ENCODE assay signal across 24 mouse cellular contexts in genomic region chr4:139593383-139593782, GRCm38 (mm10). TPM values are rescaled to one million over a fixed set of nuclear protein-coding genes. Genes with fewer than 3 reads are reported as not detected.
DNase-seq lines count a peak whose midpoint lies in the region; TF ChIP-seq lines count a peak whose summit lies in the region.
"Had no signal": no experiment of that assay in that cellular context is flagged by ENCODE, and none has a peak within 500 bp of the region (broad histone marks: within the 10 kb centered on the region; RNA-seq: fewer than 3 reads in every experiment).

No protein-coding gene starts in this region.

- no peak for TF ChIP-seq EP300 in heart, adult 2 months (IDR thresholded peaks at IDR 0.05; ENCODE audit: insufficient read depth, low read depth, low read length)

- peaks cover 23% of the 10 kb centered on the region for H3K4me1 ChIP-seq in heart, adult 2 months (ENCODE audit: control insufficient read depth, insufficient read depth, low read length)
- peaks cover 59% of the 10 kb centered on the region for H3K4me1 ChIP-seq in brown adipose tissue, adult 24 weeks (ENCODE audit: control insufficient read depth, insufficient read depth, insufficient read length, low read length)
- peaks cover 93% of the 10 kb centered on the region for H3K4me1 ChIP-seq in limb, embryonic 10.5 days

- H3K27ac ChIP-seq in heart, adult 2 months = peak overlapping the region; percentile 75
- H3K27ac ChIP-seq in left cerebral cortex, adult 2 months = peak overlapping the region; percentile 30; the same call in 1 of the 2 replicates
- peak overlapping the region; percentile 75 for H3K27ac ChIP-seq in brown adipose tissue, adult 24 weeks (replicated peaks; ENCODE audit: low read depth, low read length)
- H3K27ac ChIP-seq in limb, embryonic 10.5 days = peak overlapping the region; percentile 91
- H3K27ac ChIP-seq: embryonic facial prominence, embryonic 12.5 days; neural tube, embryonic 12.5 days had no signal

- H3K9me3 ChIP-seq in limb, embryonic 10.5 days (replicated peaks) = no peaks in the 10 kb centered on the region
- H3K9me3 ChIP-seq: embryonic facial prominence, embryonic 12.5 days; G1E; neural tube, embryonic 12.5 days had no signal

- no peak overlapping the region for H3K4me3 ChIP-seq in heart, adult 2 months
- H3K4me3 ChIP-seq in left cerebral cortex, adult 2 months = no peak overlapping the region
- no peak overlapping the region for H3K4me3 ChIP-seq in brown adipose tissue, adult 24 weeks (ENCODE audit: insufficient read depth, low read depth, low read length)
- H3K4me3 ChIP-seq in limb, embryonic 10.5 days = no peak overlapping the region
- H3K4me3 ChIP-seq: embryonic facial prominence, embryonic 12.5 days; neural tube, embryonic 12.5 days had no signal

- H3K9ac ChIP-seq in heart, adult 2 months (ENCODE audit: low read depth, low read length) = no peak overlapping the region
- H3K9ac ChIP-seq: embryonic facial prominence, embryonic 12.5 days; neural tube, embryonic 12.5 days had no signal

- no peak for TF ChIP-seq POLR2A in heart, adult 2 months (IDR thresholded peaks at IDR 0.05; ENCODE audit: insufficient read depth, low read depth, low read length)

- no peaks in the 10 kb centered on the region for H3K27me3 ChIP-seq in heart, adult 2 months (ENCODE audit: control insufficient read depth, insufficient read depth, low read length)
- H3K27me3 ChIP-seq in limb, embryonic 10.5 days (ENCODE audit: low read depth, poor library complexity, severe bottlenecking) = no peaks in the 10 kb centered on the region
- H3K27me3 ChIP-seq: embryonic facial prominence, embryonic 12.5 days; neural tube, embryonic 12.5 days had no signal

- 64% methylated on average over 6 of the region's 6 CpGs for WGBS in heart, adult 2 months
- 68% methylated on average over 6 of the region's 6 CpGs for WGBS in limb, embryonic 10.5 days

- no peak for DNase-seq in heart, adult 2 months
- no peak for DNase-seq in heart, postnatal 14 days
- no peak for DNase-seq in left cerebral cortex, adult 2 months (ENCODE audit: extremely low spot score in 1 of 2, low spot score in 2 of 2)
- DNase-seq in left cerebral cortex, postnatal 4 days = no peak
- no peak for DNase-seq in limb, embryonic 10.5 days (ENCODE audit: low spot score)
- DNase-seq in frontal cortex, postnatal 25 days (ENCODE audit: low spot score in 2 of 2) = no peak
- DNase-seq: adrenal gland, postnatal 25 days; gastrocnemius, postnatal 14 days; kidney, adult 11 months; kidney, postnatal 25 days; lung, adult 2 months; lung, postnatal 4 days; right cerebral cortex, postnatal 4 days had no signal

- no peak for TF ChIP-seq CTCF in heart, adult 2 months (IDR thresholded peaks at IDR 0.05)
- TF ChIP-seq CTCF in left cerebral cortex, adult 2 months (IDR thresholded peaks at IDR 0.05) = no peak

- no peaks in the 10 kb centered on the region for H3K36me3 ChIP-seq in heart, adult 2 months (ENCODE audit: control insufficient read depth, insufficient read depth, low read length)
- no peaks in the 10 kb centered on the region for H3K36me3 ChIP-seq in limb, embryonic 10.5 days
- H3K36me3 ChIP-seq: embryonic facial prominence, embryonic 12.5 days; G1E; neural tube, embryonic 12.5 days had no signal

- peaks cover 4% of the 10 kb centered on the region; the same call in 1 of the 2 replicates for H3K79me2 ChIP-seq in heart, adult 2 months (replicated peaks; ENCODE audit: control insufficient read depth, insufficient read depth, low read length)

- intact Hi-C loops in heart, adult 2 months (cut with DNase I) = no loop called here
- intact Hi-C loops in heart, postnatal 14 days (cut with DNase I) = no loop called here
- intact Hi-C loops in left cerebral cortex, adult 2 months (cut with DNase I) = no loop called here
- intact Hi-C loops in left cerebral cortex, postnatal 4 days (cut with DNase I) = no loop called here

RNA-seq across cellular contexts. Expression of gene Gm21969, which starts 9.6 kb away (rescaled TPM):
- total RNA-seq in heart, adult 2 months (2021) = not detected
- polyA plus RNA-seq in heart, adult 2 months (2012; rRNA removed) = 0.06 TPM in 1 of 2 replicates, not detected in the other
- not detected for total RNA-seq in heart, postnatal 14 days (2021)
- total RNA-seq in left cerebral cortex, adult 2 months (2021) = not detected
- total RNA-seq in left cerebral cortex, postnatal 4 days (2021) = under 1 TPM in 1 of 2 experiments, not detected in 1; 0.12 TPM
- not detected in 2 replicates for polyA plus RNA-seq in brown adipose tissue, adult 24 weeks (2012; ENCODE audit: insufficient read depth, insufficient read length, missing spikeins)
- not detected in 2 replicates for polyA plus RNA-seq in limb, embryonic 10.5 days (2016; fragmentation: Nextera tagmentation; extraction: Ambion mirVana)
- total RNA-seq: adrenal gland, postnatal 25 days; common myeloid progenitor, adult 5-6 weeks; G1E; gastrocnemius, postnatal 14 days; hematopoietic stem cell, adult 5-6 weeks; layer of hippocampus, adult 8-10 months had no signal
- polyA plus RNA-seq: activated CD4-positive, CD25-positive, alpha-beta regulatory T cell, adult 4 months; embryonic facial prominence, embryonic 12.5 days; limb, embryonic 11.5 days; liver, embryonic 11.5 days; lung, adult 2 months; neural tube, embryonic 12.5 days had no signal

RNA-seq across cellular contexts. Expression of gene Aldh4a1, which starts 29.3 kb away (rescaled TPM):
- 10 to 100 TPM; 79.7 to 96.7 TPM for total RNA-seq in heart, adult 2 months (2021)
- polyA plus RNA-seq in heart, adult 2 months (2012; rRNA removed) = 120 and 149 TPM in 2 replicates
- total RNA-seq in heart, postnatal 14 days (2021) = 10 to 100 TPM; 28.4 to 31.5 TPM
- 10 to 100 TPM; 16.9 to 17.0 TPM for total RNA-seq in left cerebral cortex, adult 2 months (2021)
- 10 to 100 TPM; 23.6 to 25.0 TPM for total RNA-seq in left cerebral cortex, postnatal 4 days (2021)
- polyA plus RNA-seq in brown adipose tissue, adult 24 weeks (2012; ENCODE audit: insufficient read depth, insufficient read length, missing spikeins) = 72.9 and 74.8 TPM in 2 replicates
- 25.5 and 26.0 TPM in 2 replicates for polyA plus RNA-seq in limb, embryonic 10.5 days (2016; fragmentation: Nextera tagmentation; extraction: Ambion mirVana)

RNA-seq across cellular contexts. Expression of gene Tas1r2, which starts 60.0 kb away (rescaled TPM):
- total RNA-seq in heart, adult 2 months (2021) = not detected
- polyA plus RNA-seq in heart, adult 2 months (2012; rRNA removed) = not detected in 2 replicates
- not detected for total RNA-seq in heart, postnatal 14 days (2021)
- not detected for total RNA-seq in left cerebral cortex, adult 2 months (2021)
- not detected for total RNA-seq in left cerebral cortex, postnatal 4 days (2021)
- not detected in 2 replicates for polyA plus RNA-seq in brown adipose tissue, adult 24 weeks (2012; ENCODE audit: insufficient read depth, insufficient read length, missing spikeins)
- polyA plus RNA-seq in limb, embryonic 10.5 days (2016; fragmentation: Nextera tagmentation; extraction: Ambion mirVana) = not detected in 2 replicates
- total RNA-seq: adrenal gland, postnatal 25 days; common myeloid progenitor, adult 5-6 weeks; G1E; gastrocnemius, postnatal 14 days; hematopoietic stem cell, adult 5-6 weeks; layer of hippocampus, adult 8-10 months; left cerebral cortex, adult 18-20 months had no signal
- polyA plus RNA-seq: activated CD4-positive, CD25-positive, alpha-beta regulatory T cell, adult 4 months; embryonic facial prominence, embryonic 12.5 days; G1E; limb, embryonic 11.5 days; liver, embryonic 11.5 days; neural tube, embryonic 12.5 days had no signal

Comparison
In these comparisons a context has a peak if more than half of its experiments do, and no peak if none do; other contexts are left out.
1. H3K27ac ChIP-seq: peak in every context shown above with its lines; median percentile 91 in limb, embryonic 10.5 days; 75 in heart, adult 2 months; 75 in brown adipose tissue, adult 24 weeks; 30 in left cerebral cortex, adult 2 months.